Mouse (Mus musculus): ENCODE results near the gene Cltc.

- TF ChIP-seq CTCF (IDR thresholded peaks at IDR 0.05; ENCODE audit: insufficient read depth, low read length) (no peak), POLR2A (IDR thresholded peaks at IDR 0.05; ENCODE audit: borderline replicate concordance, extremely low read depth, low read depth, low read length) (no peak)
Observed at GRCm38 (mm10) chr11:86663977-86664376, 93.4 kb downstream of the Cltc start.

All from lung, adult 2 months (tissue).